Mouse (Mus musculus): ENCODE measurements around the gene Mat1a.

DNA sequence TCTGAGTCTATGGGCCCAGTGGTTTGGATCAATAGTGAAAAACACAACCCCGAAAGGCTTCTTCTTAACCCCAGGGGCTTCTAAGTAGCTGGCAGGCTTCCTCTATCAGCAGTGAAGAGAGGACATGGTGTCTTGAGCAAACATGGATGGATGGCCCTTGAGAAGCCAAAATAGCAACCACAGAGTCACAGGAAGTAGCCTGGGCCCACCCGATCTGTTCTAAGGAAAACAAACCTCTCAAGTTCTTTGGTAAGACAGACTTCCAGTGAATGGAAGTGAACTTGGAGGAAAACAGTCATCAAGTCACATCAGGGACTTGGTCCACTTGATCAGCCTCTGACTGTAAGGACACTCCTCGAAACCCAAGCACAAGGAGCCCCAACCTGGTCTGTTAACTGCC lies 42.1 kb downstream of the Mat1a start:
- TF ChIP-seq CTCF (IDR thresholded peaks at IDR 0.05; ENCODE audit: low read depth, low read length) (no peak), POLR2A (IDR thresholded peaks at IDR 0.05; ENCODE audit: borderline replicate concordance, low read depth, low read length) (no peak)
